Mouse (Mus musculus) thymus, postnatal 36 days (tissue): Measurements from ENCODE around the gene Dll3.

Source experiments
- DNase-seq, 2 experiments: peaks; one replicate each; pipeline ENCODE4 v3.0.0; 2022; ENCODE audit warnings: mixed read lengths in 2 of 2

The Dll3 gene

GRCm38 (mm10) chr7:28306216-28306615 is 4.2 kb upstream of the Dll3 start:
- no peak for DNase-seq

- DNase-seq = no peak
Measured at GRCm38 (mm10) chr7:28305641-28306040, 3.6 kb upstream of the Dll3 start.

GRCm38 (mm10) chr7:28298837-28299625 is 3.0 kb downstream of the Dll3 start:
- DNase-seq = no peak

- DNase-seq = peak in 1 of 2 experiments; percentile 52
Measured at GRCm38 (mm10) chr7:28294481-28294880, 7.6 kb downstream of the Dll3 start.

GRCm38 (mm10) chr7:28290638-28291590 is 11.1 kb downstream of the Dll3 start, which contains the start of gene Selenov:
Selenov (minus strand) TSS chr7:28291186.
- no peak for DNase-seq

GRCm38 (mm10) chr7:28290165-28290564 is 11.9 kb downstream of the Dll3 start:
- DNase-seq = no peak

- DNase-seq = peak; percentile 22 to 54
Measured at GRCm38 (mm10) chr7:28280630-28281029, 21.4 kb downstream of the Dll3 start.

GRCm38 (mm10) chr7:28278279-28278652 is 23.8 kb downstream of the Dll3 start:
- no peak for DNase-seq

GRCm38 (mm10) chr7:28277615-28278278 is 24.3 kb downstream of the Dll3 start, which contains the start of gene Eid2b:
Eid2b (plus strand) TSS chr7:28277739.
- DNase-seq = peak; percentile 94

GRCm38 (mm10) chr7:28277237-28277614 is 24.8 kb downstream of the Dll3 start:
- DNase-seq = no peak

- DNase-seq = no peak
Measured at GRCm38 (mm10) chr7:28271761-28272160, 30.3 kb downstream of the Dll3 start.

GRCm38 (mm10) chr7:28269355-28269754 is 32.7 kb downstream of the Dll3 start:
- no peak for DNase-seq

GRCm38 (mm10) chr7:28268576-28268975 is 33.5 kb downstream of the Dll3 start:
- DNase-seq = no peak

GRCm38 (mm10) chr7:28268042-28268531 is 34.0 kb downstream of the Dll3 start:
- DNase-seq = peak; percentile 35 to 42

- peak; percentile 67 to 77 for DNase-seq
Measured at GRCm38 (mm10) chr7:28267129-28268041, 34.7 kb downstream of the Dll3 start, which contains the start of gene Eid2. Eid2 (plus strand) TSS chr7:28267881.

- no peak for DNase-seq
Measured at GRCm38 (mm10) chr7:28265391-28265790, 36.6 kb downstream of the Dll3 start.

- DNase-seq = peak; percentile 59 to 66
Measured at GRCm38 (mm10) chr7:28263786-28264185, 38.3 kb downstream of the Dll3 start.

- DNase-seq = no peak
Measured at GRCm38 (mm10) chr7:28262861-28263260, 39.2 kb downstream of the Dll3 start.

GRCm38 (mm10) chr7:28255476-28255875 is 46.6 kb downstream of the Dll3 start:
- DNase-seq = no peak

- DNase-seq = no peak
Measured at GRCm38 (mm10) chr7:28254591-28254990, 47.4 kb downstream of the Dll3 start.

GRCm38 (mm10) chr7:28251976-28252375 is 50.1 kb downstream of the Dll3 start:
- DNase-seq = no peak

GRCm38 (mm10) chr7:28248957-28249356 is 53.1 kb downstream of the Dll3 start:
- DNase-seq = no peak
